Mouse (Mus musculus) kidney, adult 2 months (tissue): ENCODE data around the gene Kcnk13.

Experiments
- CTCF ChIP-seq: fragments of 200-500 bp; conservative IDR thresholded peaks from 2 replicates; pipeline ENCODE4 v1.5.1; 2011; ENCODE audit warnings: low read depth, mild to moderate bottlenecking, control low read depth, low read length, moderate library complexity, mixed read lengths; ENCODE audit not compliant: insufficient read depth, insufficient read length
- POLR2A ChIP-seq: fragments of 200-500 bp; IDR thresholded peaks from one replicate; pipeline ENCODE4 v1.6.1; 2011; ENCODE audit warnings: low read depth, low read length, control low read depth

- TF ChIP-seq CTCF (no peak), POLR2A (no peak)
Observed at GRCm38 (mm10) chr12:100101651-100102050, 137.4 kb downstream of the Kcnk13 start.
